Mouse (Mus musculus): ENCODE data around the gene Olfr1360.

Olfr1360 gene

DNA sequence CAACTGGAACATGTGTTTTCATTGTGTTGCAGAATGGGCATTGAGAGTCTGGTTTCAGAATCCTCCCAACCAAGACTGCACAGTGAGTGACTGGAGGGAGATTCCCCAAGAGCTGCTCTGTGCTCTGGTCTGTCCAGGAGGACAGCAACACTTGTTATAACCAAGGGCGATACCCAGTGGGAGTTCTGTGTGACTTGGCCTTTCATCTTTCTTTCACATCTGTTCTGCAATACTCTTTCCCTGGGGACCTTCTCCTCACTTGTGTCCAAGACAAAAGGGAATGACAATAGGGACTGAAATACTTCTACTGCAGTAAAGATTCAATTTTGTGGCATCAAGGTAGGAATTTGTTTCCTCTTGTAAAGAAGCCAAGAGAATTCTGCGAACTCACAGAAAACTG lies 34.8 kb downstream of the Olfr1360 start, which contains the start of gene Olfr11:
TSS of gene Olfr11 (minus strand) at position 101 of the 400 bp plus-strand sequence.
- no peak for DNase-seq (ENCODE audit: low spot score in 2 of 2)
